Mouse (Mus musculus): ENCODE results near the gene Ncf1. TPM values are rescaled to one million over a fixed set of nuclear protein-coding genes. Genes with fewer than 3 reads are reported as not detected.
A peak's percentile ranks its signal among the peaks of the same experiment; 100 is the strongest.

Ncf1 gene
- polyA plus RNA-seq, 1 experiment from 2014 or later = 3.5 TPM

GRCm38 (mm10) chr5:134183162-134183561 is 46.3 kb downstream of the Ncf1 start:
- Histone ChIP-seq H3K9ac (ENCODE audit: low read length) (peak overlapping the region; percentile 90), H3K27ac (ENCODE audit: low read length) (peak overlapping the region; percentile 93), H3K4me1 (ENCODE audit: control insufficient read depth, insufficient read depth, low read length) (peaks cover 18% of the 10 kb centered on the region), H3K36me3 (ENCODE audit: control insufficient read depth, insufficient read depth) (no peaks in the 10 kb centered on the region), H3K9me3 (replicated peaks; ENCODE audit: control insufficient read depth, low read length) (peaks cover 4% of the 10 kb centered on the region; the same call in 1 of the 2 replicates), H3K4me3 (ENCODE audit: low read length) (peak overlapping the region; percentile 84), H3K27me3 (ENCODE audit: control insufficient read depth, insufficient read depth, low read length) (no peaks in the 10 kb centered on the region), H3K4me2 (ENCODE audit: low read depth, low read length) (peak overlapping the region; percentile 93)
- WGBS = 49% methylated on average over 7 of the region's 7 CpGs
- ATAC-seq (replicated peaks; ENCODE audit: extremely low read depth, insufficient read depth, low FRiP score) = no peak

- WGBS = 40% methylated on average over 4 of the region's 4 CpGs
- H3K9ac ChIP-seq (ENCODE audit: low read length) = no peak overlapping the region
Observed at GRCm38 (mm10) chr5:134182735-134183134, 46.7 kb downstream of the Ncf1 start.

GRCm38 (mm10) chr5:134182172-134182571 is 47.3 kb downstream of the Ncf1 start:
- Histone ChIP-seq H3K27ac (ENCODE audit: low read length) (peak overlapping the region; percentile 38), H3K36me3 (ENCODE audit: control insufficient read depth, insufficient read depth) (no peaks in the 10 kb centered on the region), H3K4me2 (ENCODE audit: low read depth, low read length) (no peak overlapping the region), H3K4me3 (ENCODE audit: low read length) (no peak overlapping the region), H3K9me3 (replicated peaks; ENCODE audit: control insufficient read depth, low read length) (no peaks in the 10 kb centered on the region), H3K27me3 (ENCODE audit: control insufficient read depth, insufficient read depth, low read length) (no peaks in the 10 kb centered on the region), H3K9ac (ENCODE audit: low read length) (no peak overlapping the region), H3K4me1 (ENCODE audit: control insufficient read depth, insufficient read depth, low read length) (peaks cover 18% of the 10 kb centered on the region)
- ATAC-seq (replicated peaks; ENCODE audit: extremely low read depth, insufficient read depth, low FRiP score) = no peak
- WGBS = 41% methylated on average over 3 of the region's 3 CpGs

More at GRCm38 (mm10) chr5:134182735-134183134, 46.7 kb downstream of the Ncf1 start:
- Histone ChIP-seq H3K27ac (ENCODE audit: low read length) (peak overlapping the region; percentile 93; the same call in 1 of the 2 replicates), H3K4me2 (ENCODE audit: low read depth, low read length) (peak overlapping the region; percentile 93), H3K36me3 (ENCODE audit: control insufficient read depth, insufficient read depth) (no peaks in the 10 kb centered on the region), H3K4me1 (ENCODE audit: control insufficient read depth, insufficient read depth, low read length) (peaks cover 18% of the 10 kb centered on the region), H3K9me3 (replicated peaks; ENCODE audit: control insufficient read depth, low read length) (peaks cover 4% of the 10 kb centered on the region; the same call in 1 of the 2 replicates), H3K27me3 (ENCODE audit: control insufficient read depth, insufficient read depth, low read length) (no peaks in the 10 kb centered on the region), H3K4me3 (ENCODE audit: low read length) (no peak overlapping the region)
- no peak for ATAC-seq (replicated peaks; ENCODE audit: extremely low read depth, insufficient read depth, low FRiP score)

GRCm38 (mm10) chr5:134179871-134180270 is 49.6 kb downstream of the Ncf1 start:
- ATAC-seq (replicated peaks; ENCODE audit: extremely low read depth, insufficient read depth, low FRiP score) = no peak
- Histone ChIP-seq H3K4me1 (ENCODE audit: control insufficient read depth, insufficient read depth, low read length) (peaks cover 25% of the 10 kb centered on the region), H3K27me3 (ENCODE audit: control insufficient read depth, insufficient read depth, low read length) (no peaks in the 10 kb centered on the region), H3K9ac (ENCODE audit: low read length) (no peak overlapping the region), H3K9me3 (replicated peaks; ENCODE audit: control insufficient read depth, low read length) (no peaks in the 10 kb centered on the region), H3K4me3 (ENCODE audit: low read length) (no peak overlapping the region), H3K36me3 (ENCODE audit: control insufficient read depth, insufficient read depth) (no peaks in the 10 kb centered on the region), H3K27ac (ENCODE audit: low read length) (no peak overlapping the region), H3K4me2 (ENCODE audit: low read depth, low read length) (no peak overlapping the region)
- WGBS = 21% methylated on average over 7 of the region's 7 CpGs

- H3K9ac ChIP-seq (ENCODE audit: low read length) = no peak overlapping the region
- ATAC-seq (replicated peaks; ENCODE audit: extremely low read depth, insufficient read depth, low FRiP score) = no peak
- 73% methylated on average over 7 of the region's 7 CpGs for WGBS
Observed at GRCm38 (mm10) chr5:134178536-134178935, 50.9 kb downstream of the Ncf1 start.

GRCm38 (mm10) chr5:134176169-134176881 is 53.1 kb downstream of the Ncf1 start, which contains the start of gene Rcc1l:
Rcc1l (minus strand) TSS chr5:134176774.
- peaks cover under 1% of the 10 kb centered on the region; the same call in 1 of the 2 replicates for H3K36me3 ChIP-seq (ENCODE audit: control insufficient read depth, insufficient read depth)
- peak within 1 kb of the TSS; percentile 83 for H3K27ac ChIP-seq (ENCODE audit: low read length)
- no peaks in the 10 kb centered on the region for H3K27me3 ChIP-seq (ENCODE audit: control insufficient read depth, insufficient read depth, low read length)
- H3K4me2 ChIP-seq (ENCODE audit: low read depth, low read length) = peak within 1 kb of the TSS; percentile 90
- peak; percentile 90 for ATAC-seq (replicated peaks; ENCODE audit: extremely low read depth, insufficient read depth, low FRiP score)
- peak within 1 kb of the TSS; percentile 82 for H3K9ac ChIP-seq (ENCODE audit: low read length)
- no peaks in the 10 kb centered on the region for H3K9me3 ChIP-seq (replicated peaks; ENCODE audit: control insufficient read depth, low read length)
- H3K4me3 ChIP-seq (ENCODE audit: low read length) = peak within 1 kb of the TSS; percentile 92
- peaks cover 15% of the 10 kb centered on the region for H3K4me1 ChIP-seq (ENCODE audit: control insufficient read depth, insufficient read depth, low read length)
- under 1% methylated on average over 72 of the region's 72 CpGs for WGBS

More at GRCm38 (mm10) chr5:134178536-134178935, 50.9 kb downstream of the Ncf1 start:
- no peak overlapping the region for H3K27ac ChIP-seq (ENCODE audit: low read length)
- no peaks in the 10 kb centered on the region for H3K9me3 ChIP-seq (replicated peaks; ENCODE audit: control insufficient read depth, low read length)
- peaks cover 27% of the 10 kb centered on the region for H3K4me1 ChIP-seq (ENCODE audit: control insufficient read depth, insufficient read depth, low read length)
- no peak overlapping the region for H3K4me2 ChIP-seq (ENCODE audit: low read depth, low read length)
- no peaks in the 10 kb centered on the region for H3K27me3 ChIP-seq (ENCODE audit: control insufficient read depth, insufficient read depth, low read length)
- no peaks in the 10 kb centered on the region for H3K36me3 ChIP-seq (ENCODE audit: control insufficient read depth, insufficient read depth)
- no peak overlapping the region for H3K4me3 ChIP-seq (ENCODE audit: low read length)

GRCm38 (mm10) chr5:134175696-134176095 is 53.7 kb downstream of the Ncf1 start:
- peaks cover 15% of the 10 kb centered on the region for H3K4me1 ChIP-seq (ENCODE audit: control insufficient read depth, insufficient read depth, low read length)
- H3K27me3 ChIP-seq (ENCODE audit: control insufficient read depth, insufficient read depth, low read length) = no peaks in the 10 kb centered on the region
- H3K9me3 ChIP-seq (replicated peaks; ENCODE audit: control insufficient read depth, low read length) = no peaks in the 10 kb centered on the region
- 12% methylated on average over 10 of the region's 10 CpGs for WGBS
- H3K4me3 ChIP-seq (ENCODE audit: low read length) = peak overlapping the region; percentile 92
- peaks cover 3% of the 10 kb centered on the region; the same call in 1 of the 2 replicates for H3K36me3 ChIP-seq (ENCODE audit: control insufficient read depth, insufficient read depth)
- H3K4me2 ChIP-seq (ENCODE audit: low read depth, low read length) = peak overlapping the region; percentile 90
- ATAC-seq (replicated peaks; ENCODE audit: extremely low read depth, insufficient read depth, low FRiP score) = no peak
- H3K9ac ChIP-seq (ENCODE audit: low read length) = peak overlapping the region; percentile 82
- peak overlapping the region; percentile 83 for H3K27ac ChIP-seq (ENCODE audit: low read length)

- Histone ChIP-seq H3K9me3 (replicated peaks; ENCODE audit: control insufficient read depth, low read length) (no peaks in the 10 kb centered on the region), H3K4me3 (ENCODE audit: low read length) (no peak overlapping the region), H3K9ac (ENCODE audit: low read length) (no peak overlapping the region), H3K4me2 (ENCODE audit: low read depth, low read length) (no peak overlapping the region), H3K27ac (ENCODE audit: low read length) (no peak overlapping the region), H3K36me3 (ENCODE audit: control insufficient read depth, insufficient read depth) (peaks cover 3% of the 10 kb centered on the region; the same call in 1 of the 2 replicates), H3K4me1 (ENCODE audit: control insufficient read depth, insufficient read depth, low read length) (peaks cover 15% of the 10 kb centered on the region), H3K27me3 (ENCODE audit: control insufficient read depth, insufficient read depth, low read length) (no peaks in the 10 kb centered on the region)
- no peak for ATAC-seq (replicated peaks; ENCODE audit: extremely low read depth, insufficient read depth, low FRiP score)
- 43% methylated on average over 4 of the region's 4 CpGs for WGBS
Observed at GRCm38 (mm10) chr5:134173206-134173605, 56.2 kb downstream of the Ncf1 start.

GRCm38 (mm10) chr5:134170167-134170566 is 59.3 kb downstream of the Ncf1 start:
- Histone ChIP-seq H3K9me3 (replicated peaks; ENCODE audit: control insufficient read depth, low read length) (no peaks in the 10 kb centered on the region), H3K4me1 (ENCODE audit: control insufficient read depth, insufficient read depth, low read length) (peaks cover 6% of the 10 kb centered on the region; the same call in 1 of the 2 replicates), H3K4me2 (ENCODE audit: low read depth, low read length) (no peak overlapping the region), H3K36me3 (ENCODE audit: control insufficient read depth, insufficient read depth) (peaks cover 8% of the 10 kb centered on the region; the same call in 1 of the 2 replicates), H3K27me3 (ENCODE audit: control insufficient read depth, insufficient read depth, low read length) (no peaks in the 10 kb centered on the region), H3K4me3 (ENCODE audit: low read length) (no peak overlapping the region), H3K9ac (ENCODE audit: low read length) (no peak overlapping the region), H3K27ac (ENCODE audit: low read length) (no peak overlapping the region)
- ATAC-seq (replicated peaks; ENCODE audit: extremely low read depth, insufficient read depth, low FRiP score) = no peak
- 92% methylated on average over 8 of the region's 8 CpGs for WGBS

Measured in heart, embryonic 16.5 days (tissue).